Mouse (Mus musculus): ENCODE measurements around the gene Unc13d. TPM values are rescaled to one million over a fixed set of nuclear protein-coding genes. Genes with fewer than 3 reads are reported as not detected.
A peak's percentile ranks its signal among the peaks of the same experiment; 100 is the strongest.
"Not testable (repeated sequence)": the region's sequence is repeated elsewhere in the genome, so short reads cannot be mapped to it uniquely, and the experiment has no call there.

Unc13d gene
- polyA plus RNA-seq, 1 experiment = 2.4 TPM

DNA sequence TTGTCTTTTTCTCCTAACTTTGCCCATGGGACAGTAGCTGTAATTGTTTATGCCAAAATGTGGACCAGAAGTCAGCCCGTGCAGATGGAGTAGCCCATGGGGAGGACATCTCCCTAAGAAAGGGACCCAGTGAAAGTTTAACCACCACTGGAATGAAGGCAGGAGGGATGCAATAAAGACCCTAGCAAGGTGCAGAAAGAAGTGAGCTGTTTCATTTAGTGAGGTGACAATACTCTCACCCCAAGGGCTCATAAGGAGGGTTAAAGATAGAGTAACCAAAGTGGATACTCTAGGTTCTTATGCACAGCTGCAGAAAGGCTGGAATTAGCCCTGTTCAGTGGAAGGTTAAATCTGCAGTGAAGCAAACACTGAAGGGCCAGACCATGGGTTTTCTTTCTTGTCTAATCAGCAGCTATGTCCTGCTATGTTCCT, 58.4 kb downstream of the Unc13d start:
- Histone ChIP-seq H3K27me3 (replicated peaks; ENCODE audit: control insufficient read depth, insufficient read depth, low read length) (no peaks in the 10 kb centered on the region), H3K36me3 (ENCODE audit: control insufficient read depth, insufficient read depth, low read length) (peaks cover 5% of the 10 kb centered on the region; the same call in 1 of the 2 replicates), H3K4me3 (ENCODE audit: insufficient read depth, low read depth, low read length) (no peak overlapping the region), H3K4me1 (ENCODE audit: control insufficient read depth, insufficient read depth, low read length) (no peaks in the 10 kb centered on the region), H3K27ac (ENCODE audit: insufficient read depth, low read depth, low read length) (no peak overlapping the region)
- WGBS = 31% methylated on average over 1 of the region's 1 CpGs
- DNase-seq = no peak
- no peak for TF ChIP-seq POLR2A (IDR thresholded peaks at IDR 0.05; ENCODE audit: low read depth, low read length)
- TF ChIP-seq CTCF (conservative IDR thresholded peaks at IDR 0.05; ENCODE audit: insufficient read depth, insufficient read length, low read depth, low read length) = no peak

DNA sequence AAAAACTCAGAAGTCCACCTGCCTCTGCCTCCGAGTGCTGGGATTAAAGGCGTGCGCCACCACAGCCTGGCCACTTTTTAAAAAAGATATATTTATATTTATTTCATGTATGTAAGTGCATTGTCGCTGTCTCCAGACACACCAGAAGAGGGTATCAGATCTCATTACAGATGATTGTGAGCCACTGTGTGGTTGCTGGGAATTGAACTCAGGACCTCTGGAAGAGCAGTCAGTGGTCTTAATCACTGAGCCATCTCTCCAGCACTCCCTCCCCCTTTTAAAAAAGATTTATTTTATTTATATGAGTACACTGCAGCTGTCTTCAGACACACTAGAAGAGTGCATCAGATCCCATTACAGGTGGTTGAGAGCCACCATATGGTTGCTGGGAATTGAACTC, 58.9 kb downstream of the Unc13d start:
- DNase-seq; H3K4me3 ChIP-seq (ENCODE audit: insufficient read depth, low read depth, low read length); H3K27me3 ChIP-seq (replicated peaks; ENCODE audit: control insufficient read depth, insufficient read depth, low read length); H3K27ac ChIP-seq (ENCODE audit: insufficient read depth, low read depth, low read length); H3K36me3 ChIP-seq (ENCODE audit: control insufficient read depth, insufficient read depth, low read length); H3K4me1 ChIP-seq (ENCODE audit: control insufficient read depth, insufficient read depth, low read length): not testable (repeated sequence)
- WGBS = 94% methylated on average over 4 of the region's 4 CpGs

DNA sequence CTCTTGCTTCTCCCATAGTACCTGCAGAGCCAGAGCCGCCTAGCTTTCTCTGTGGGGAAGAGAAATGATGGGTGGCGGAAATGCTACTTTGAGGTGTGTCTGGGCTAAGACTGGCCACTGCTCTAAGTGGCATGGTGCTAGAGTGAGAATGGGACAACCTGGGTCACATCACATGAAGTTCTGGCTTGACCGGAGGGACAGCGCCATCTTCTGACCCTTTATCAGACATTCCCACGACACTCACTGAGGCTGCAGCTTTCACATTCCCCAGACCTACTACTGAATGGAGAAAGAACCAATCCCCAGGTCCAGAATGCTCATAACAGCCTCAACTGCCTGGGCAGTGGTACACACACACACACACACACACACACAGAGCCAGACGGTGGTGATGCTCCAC, 59.7 kb downstream of the Unc13d start:
- DNase-seq = peak; percentile 60
- Histone ChIP-seq H3K27ac (ENCODE audit: insufficient read depth, low read depth, low read length) (no peak overlapping the region), H3K4me1 (ENCODE audit: control insufficient read depth, insufficient read depth, low read length) (peaks cover under 1% of the 10 kb centered on the region; the same call in 1 of the 2 replicates), H3K36me3 (ENCODE audit: control insufficient read depth, insufficient read depth, low read length) (peaks cover 3% of the 10 kb centered on the region; the same call in 1 of the 2 replicates), H3K4me3 (ENCODE audit: insufficient read depth, low read depth, low read length) (no peak overlapping the region), H3K27me3 (replicated peaks; ENCODE audit: control insufficient read depth, insufficient read depth, low read length) (no peaks in the 10 kb centered on the region)
- WGBS = 43% methylated on average over 6 of the region's 6 CpGs
- TF ChIP-seq CTCF (conservative IDR thresholded peaks at IDR 0.05; ENCODE audit: insufficient read depth, insufficient read length, low read depth, low read length) = peak; percentile 90
- TF ChIP-seq POLR2A (IDR thresholded peaks at IDR 0.05; ENCODE audit: low read depth, low read length) = no peak

DNA sequence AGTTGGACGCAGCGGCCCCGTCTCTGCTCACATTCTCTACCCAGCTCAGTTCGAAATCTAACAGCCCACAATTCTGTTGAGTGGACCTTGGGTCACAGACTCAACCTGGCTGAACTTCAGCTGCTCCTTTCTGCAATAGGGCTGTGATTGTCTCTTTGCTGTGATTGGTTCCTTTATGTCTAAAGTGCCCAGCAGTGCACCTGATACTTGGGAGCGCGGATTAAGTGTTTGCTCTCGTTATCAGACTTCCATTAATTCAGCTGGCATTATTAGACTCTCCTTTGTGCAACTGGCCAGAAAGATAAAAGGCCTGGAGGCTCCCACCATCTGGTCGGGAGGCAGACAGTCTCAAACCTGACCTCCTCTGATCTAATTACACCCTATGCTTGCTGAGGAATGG, 62.9 kb downstream of the Unc13d start:
- Histone ChIP-seq H3K27ac (ENCODE audit: insufficient read depth, low read depth, low read length) (no peak overlapping the region), H3K4me3 (ENCODE audit: insufficient read depth, low read depth, low read length) (no peak overlapping the region), H3K27me3 (replicated peaks; ENCODE audit: control insufficient read depth, insufficient read depth, low read length) (no peaks in the 10 kb centered on the region), H3K36me3 (ENCODE audit: control insufficient read depth, insufficient read depth, low read length) (no peaks in the 10 kb centered on the region), H3K4me1 (ENCODE audit: control insufficient read depth, insufficient read depth, low read length) (peaks cover 9% of the 10 kb centered on the region; the same call in 1 of the 2 replicates)
- DNase-seq = no peak
- TF ChIP-seq POLR2A (IDR thresholded peaks at IDR 0.05; ENCODE audit: low read depth, low read length) = no peak
- TF ChIP-seq CTCF (conservative IDR thresholded peaks at IDR 0.05; ENCODE audit: insufficient read depth, insufficient read length, low read depth, low read length) = no peak
- WGBS = 76% methylated on average over 8 of the region's 8 CpGs

DNA sequence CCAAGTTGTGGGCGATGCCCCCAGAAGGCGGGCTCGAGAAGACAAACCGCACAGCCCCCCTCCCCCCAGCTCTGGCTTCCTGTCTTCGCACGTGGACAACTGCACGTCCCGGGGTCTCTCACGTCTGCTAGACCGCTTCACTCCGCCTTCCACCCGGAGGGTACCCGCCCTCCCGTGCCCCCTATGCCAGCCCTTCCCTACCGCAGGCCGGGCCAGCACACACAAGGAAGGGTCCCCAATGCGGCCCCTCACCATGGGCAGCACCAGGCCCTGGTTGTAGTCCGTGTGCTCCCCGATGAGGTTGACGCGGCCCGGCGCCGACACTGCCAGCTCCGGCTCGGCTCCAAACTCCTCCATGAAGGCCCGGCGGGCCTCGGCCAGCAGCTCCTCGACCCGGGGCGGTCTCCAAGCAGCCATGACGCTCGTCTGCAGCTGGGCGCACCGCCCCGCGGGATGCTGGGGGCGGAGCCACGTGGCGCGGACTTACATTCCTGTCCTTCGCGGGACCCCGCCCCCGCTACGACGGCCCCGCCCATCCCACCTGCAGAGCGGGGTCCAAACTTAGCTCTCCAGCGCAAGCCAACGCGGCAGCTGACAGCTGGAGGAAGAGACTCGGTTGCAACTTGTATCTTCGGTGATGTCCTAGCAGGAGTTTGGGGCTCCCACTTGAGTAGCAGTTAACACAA, 65.4 kb downstream of the Unc13d start, which contains the start of gene Galk1:
Gene Galk1 (minus strand): TSS at position 458 of the 686 bp plus-strand sequence.
- Histone ChIP-seq H3K4me3 (ENCODE audit: insufficient read depth, low read depth, low read length) (peak within 1 kb of the TSS; percentile 66), H3K36me3 (ENCODE audit: control insufficient read depth, insufficient read depth, low read length) (no peaks in the 10 kb centered on the region), H3K27me3 (replicated peaks; ENCODE audit: control insufficient read depth, insufficient read depth, low read length) (no peaks in the 10 kb centered on the region), H3K4me1 (ENCODE audit: control insufficient read depth, insufficient read depth, low read length) (peaks cover 9% of the 10 kb centered on the region; the same call in 1 of the 2 replicates), H3K27ac (ENCODE audit: insufficient read depth, low read depth, low read length) (no peak within 1 kb of the TSS)
- peak; percentile 96 for DNase-seq
- under 1% methylated on average over 55 of the region's 55 CpGs for WGBS
- no peak for TF ChIP-seq CTCF (conservative IDR thresholded peaks at IDR 0.05; ENCODE audit: insufficient read depth, insufficient read length, low read depth, low read length)
- peak; percentile 16 for TF ChIP-seq POLR2A (IDR thresholded peaks at IDR 0.05; ENCODE audit: low read depth, low read length)

Other genes starting within 250 kb of the Unc13d start
- gene Myo15b, start 219.6 kb downstream of the Unc13d start, polyA plus RNA-seq (2012; rRNA removed) = 104 and 132 TPM in 2 replicates
- 26.1 and 26.7 TPM in 2 replicates for gene Smim5, start 178.0 kb downstream of the Unc13d start, polyA plus RNA-seq (2012; rRNA removed)
- gene Smim6, start 165.9 kb downstream of the Unc13d start, polyA plus RNA-seq (2012; rRNA removed) = 5.0 and 5.7 TPM in 2 replicates
- 20.5 and 24.1 TPM in 2 replicates for gene Sap30bp, start 144.7 kb downstream of the Unc13d start, polyA plus RNA-seq (2012; rRNA removed)
- 16.9 and 18.8 TPM in 2 replicates for gene Recql5, start 144.5 kb downstream of the Unc13d start, polyA plus RNA-seq (2012; rRNA removed)
- 5.1 and 5.3 TPM in 2 replicates for gene Itgb4, start 103.3 kb downstream of the Unc13d start, polyA plus RNA-seq (2012; rRNA removed)
- gene Galk1, start 65.2 kb downstream of the Unc13d start, polyA plus RNA-seq (2012; rRNA removed) = 83.2 and 87.9 TPM in 2 replicates
- gene H3f3b, start 50.0 kb downstream of the Unc13d start, polyA plus RNA-seq (2012; rRNA removed) = 135 and 150 TPM in 2 replicates
- gene Unk, start 47.6 kb downstream of the Unc13d start, polyA plus RNA-seq (2012; rRNA removed) = 22.1 and 28.1 TPM in 2 replicates
- gene Wbp2, start 9.0 kb upstream of the Unc13d start, polyA plus RNA-seq (2012; rRNA removed) = 391 and 392 TPM in 2 replicates
- gene Trim47, start 49.2 kb upstream of the Unc13d start, polyA plus RNA-seq (2012; rRNA removed) = 34.9 and 39.6 TPM in 2 replicates
- 9.5 and 9.6 TPM in 2 replicates for gene Trim65, start 53.2 kb upstream of the Unc13d start, polyA plus RNA-seq (2012; rRNA removed)
- gene Mrpl38, start 60.9 kb upstream of the Unc13d start, polyA plus RNA-seq (2012; rRNA removed) = 69.9 and 70.7 TPM in 2 replicates
- gene Fbf1, start 90.2 kb upstream of the Unc13d start, polyA plus RNA-seq (2012; rRNA removed) = 24.0 TPM in 2 replicates
- 20.1 and 21.0 TPM in 2 replicates for gene Ten1, start 120.9 kb upstream of the Unc13d start, polyA plus RNA-seq (2012; rRNA removed)
- 251 and 265 TPM in 2 replicates for gene Acox1, start 121.1 kb upstream of the Unc13d start, polyA plus RNA-seq (2012; rRNA removed)
- 6.8 and 7.1 TPM in 2 replicates for gene Evpl, start 160.1 kb upstream of the Unc13d start, polyA plus RNA-seq (2012; rRNA removed)
- gene Srp68, start 196.3 kb upstream of the Unc13d start, polyA plus RNA-seq (2012; rRNA removed) = 53.7 and 53.8 TPM in 2 replicates
- gene Galr2, start 203.0 kb upstream of the Unc13d start, polyA plus RNA-seq (2012; rRNA removed) = 3.3 and 5.3 TPM in 2 replicates
- gene Exoc7, start 229.3 kb upstream of the Unc13d start, polyA plus RNA-seq (2012; rRNA removed) = 33.2 and 33.5 TPM in 2 replicates